Mouse (Mus musculus) lung, postnatal 0 days (tissue): Measurements from ENCODE around the gene Pold2. TPM values are rescaled to one million over a fixed set of nuclear protein-coding genes. Genes with fewer than 3 reads are reported as not detected.
A peak's percentile ranks its signal among the peaks of the same experiment; 100 is the strongest.

Source experiments
- ATAC-seq: fragments of 200-750 bp; cut with Nextera tagmentation; 2 replicates; pipeline ENCODE4 v1.8.0; 2017; ENCODE audit warnings: moderate library complexity
- DNase-seq: peaks from one replicate; pipeline ENCODE4 v3.0.0-alpha.2; 2016; ENCODE audit warnings: low spot score
- H3K27ac ChIP-seq: fragments of 300-500 bp; sonication (generic); 2 replicates; pipeline ENCODE4 v1.5.1; 2014; ENCODE audit warnings: antibody characterized with exemption, mild to moderate bottlenecking, low read length, mixed read lengths
- H3K27me3 ChIP-seq: fragments of 300-500 bp; sonication (generic); replicated peaks from 2 replicates; pipeline ENCODE4 v1.6.1; 2014; ENCODE audit warnings: low read length, mixed read lengths; ENCODE audit not compliant: insufficient read depth
- H3K36me3 ChIP-seq: fragments of 300-500 bp; sonication (generic); 2 replicates; pipeline ENCODE4 v1.6.1; 2014; ENCODE audit warnings: low read length, mixed read lengths; ENCODE audit not compliant: insufficient read depth
- H3K4me1 ChIP-seq: fragments of 300-500 bp; sonication (generic); 2 replicates; pipeline ENCODE4 v1.6.1; 2014; ENCODE audit warnings: antibody characterized with exemption, low read depth, low read length, mixed read lengths; ENCODE audit not compliant: insufficient read depth
- H3K4me2 ChIP-seq: fragments of 300-500 bp; sonication (generic); replicated peaks from 2 replicates; pipeline ENCODE4 v1.6.1; 2014; ENCODE audit warnings: low read depth, mild to moderate bottlenecking, low read length, moderate library complexity, mixed read lengths
- H3K4me3 ChIP-seq: fragments of 300-500 bp; sonication (generic); 2 replicates; pipeline ENCODE4 v1.5.1; 2014; ENCODE audit warnings: low read depth, low read length
- H3K9ac ChIP-seq: fragments of 300-500 bp; sonication (generic); replicated peaks from 2 replicates; pipeline ENCODE4 v1.6.1; 2014; ENCODE audit warnings: low read depth, mild to moderate bottlenecking
- H3K9me3 ChIP-seq: fragments of 300-500 bp; sonication (generic); 2 replicates; pipeline ENCODE4 v1.6.1; 2016; ENCODE audit warnings: low read length, mixed read lengths
- CTCF ChIP-seq: IDR thresholded peaks from 2 replicates; pipeline ENCODE4 v1.5.1; 2016; ENCODE audit warnings: antibody characterized with exemption, mild to moderate bottlenecking
- EP300 ChIP-seq: IDR thresholded peaks from 2 replicates; pipeline ENCODE4 v1.6.1; 2016; ENCODE audit warnings: antibody characterized with exemption, mild to moderate bottlenecking, control low read depth
- WGBS: fragments of 180-500 bp; shearing (Covaris S2); extraction: QIAGEN DNeasy Blood & Tissue Kit; methylation state at CpG from one replicate; pipeline ENCODE4 v1.1.7; 2014; 5-methylcytosine and 5-hydroxymethylcytosine counted together
- polyA plus RNA-seq: library from polyadenylated mRNA; unstranded; fragments of >200 nt; fragmentation: Nextera tagmentation; extraction: Ambion mirVana; gene quantifications from 2 replicates; pipeline ENCODE4 v1.2.1, GENCODE M21; 2015

Gene Pold2
- polyA plus RNA-seq, 1 experiment from 2014 or later: 30.1 TPM

DNA sequence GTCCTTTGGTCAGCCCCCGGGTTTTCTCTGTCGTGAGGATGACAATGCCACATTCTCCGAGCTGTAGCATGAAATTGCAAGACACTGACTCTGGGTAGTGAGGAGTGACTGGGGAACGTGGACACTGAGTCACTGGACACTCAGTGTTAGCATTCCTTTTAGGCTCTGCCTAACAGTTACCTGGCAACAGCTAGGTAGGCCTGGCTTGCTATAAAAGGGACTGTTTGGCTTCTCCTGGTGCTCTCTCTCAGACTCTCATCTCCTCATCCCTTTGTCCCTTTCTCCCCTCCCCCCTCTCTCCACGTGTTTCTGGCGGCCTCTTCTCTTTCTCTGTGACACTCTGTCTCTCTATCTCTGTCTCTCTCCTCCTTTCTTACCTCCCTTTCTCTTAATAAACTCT lies 24.3 kb upstream of the Pold2 start:
- TF ChIP-seq CTCF (no peak), EP300 (no peak)
- Histone ChIP-seq H3K9ac (no peak overlapping the region), H3K27ac (no peak overlapping the region), H3K4me3 (0 out of 2 replicates have a peak overlapping the region, but pooled peaks have one; percentile 17), H3K4me2 (peak overlapping the region; percentile 51), H3K9me3 (no peaks in the 10 kb centered on the region), H3K27me3 (no peaks in the 10 kb centered on the region), H3K4me1 (peaks cover 7% of the 10 kb centered on the region; the same call in 1 of the 2 replicates), H3K36me3 (no peaks in the 10 kb centered on the region)
- ATAC-seq (peak; percentile 30), DNase-seq (peak; percentile 37)
- WGBS: 24% methylated on average over 6 of the region's 6 CpGs

DNA sequence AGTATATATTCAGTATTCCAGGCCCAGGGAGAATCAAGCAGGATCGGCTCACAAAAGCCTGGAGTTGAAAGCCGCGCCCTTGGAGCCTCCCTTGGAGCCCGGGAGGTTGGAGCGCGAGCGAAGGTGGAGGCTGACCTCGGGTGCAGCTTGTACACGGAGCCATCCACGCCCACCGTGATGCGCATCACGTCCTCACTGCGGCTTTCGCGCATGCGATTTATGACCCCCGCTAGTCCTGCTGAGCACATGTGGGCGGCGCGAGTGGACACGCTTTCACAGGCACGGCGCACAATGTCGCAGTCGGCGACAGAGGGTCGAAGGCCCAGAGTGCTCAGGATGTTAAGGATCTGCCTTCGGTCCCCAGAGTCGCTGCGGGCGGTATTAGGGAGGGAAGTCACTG lies 23.9 kb upstream of the Pold2 start:
- Histone ChIP-seq H3K36me3 (no peaks in the 10 kb centered on the region), H3K4me3 (0 out of 2 replicates have a peak overlapping the region, but pooled peaks have one; percentile 17), H3K9ac (no peak overlapping the region; the same call in 1 of the 2 replicates), H3K4me1 (peaks cover 9% of the 10 kb centered on the region; the same call in 1 of the 2 replicates), H3K27me3 (no peaks in the 10 kb centered on the region), H3K27ac (no peak overlapping the region), H3K4me2 (peak overlapping the region; percentile 51), H3K9me3 (no peaks in the 10 kb centered on the region)
- 1% methylated on average over 32 of the region's 32 CpGs for WGBS
- DNase-seq (peak; percentile 65), ATAC-seq (peak; percentile 71)
- TF ChIP-seq CTCF: no peak
- no peak for TF ChIP-seq EP300

DNA sequence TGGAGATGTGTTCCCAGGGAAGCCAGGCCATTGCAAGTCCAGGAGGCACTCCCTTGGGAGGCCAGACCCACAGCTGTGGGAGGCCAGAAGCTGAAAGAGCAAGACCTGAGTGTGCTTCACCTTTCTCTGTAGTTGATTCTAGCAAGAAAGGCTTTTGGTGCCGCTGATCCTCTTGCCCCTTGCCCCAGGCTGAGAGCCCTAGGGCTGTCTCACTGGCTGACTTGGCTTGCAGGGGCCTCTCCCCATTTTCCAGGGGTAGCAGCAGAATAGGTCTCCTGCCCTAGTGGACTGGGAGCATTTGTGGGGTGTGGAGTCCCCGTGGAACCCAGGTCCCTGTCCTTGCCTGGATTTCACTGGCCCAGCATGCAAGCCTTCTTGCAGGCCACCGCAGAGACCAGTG lies 23.2 kb upstream of the Pold2 start:
- peak overlapping the region; percentile 51; the same call in 1 of the 2 replicates for H3K4me2 ChIP-seq
- ATAC-seq: no peak
- no peak overlapping the region for H3K27ac ChIP-seq

DNA sequence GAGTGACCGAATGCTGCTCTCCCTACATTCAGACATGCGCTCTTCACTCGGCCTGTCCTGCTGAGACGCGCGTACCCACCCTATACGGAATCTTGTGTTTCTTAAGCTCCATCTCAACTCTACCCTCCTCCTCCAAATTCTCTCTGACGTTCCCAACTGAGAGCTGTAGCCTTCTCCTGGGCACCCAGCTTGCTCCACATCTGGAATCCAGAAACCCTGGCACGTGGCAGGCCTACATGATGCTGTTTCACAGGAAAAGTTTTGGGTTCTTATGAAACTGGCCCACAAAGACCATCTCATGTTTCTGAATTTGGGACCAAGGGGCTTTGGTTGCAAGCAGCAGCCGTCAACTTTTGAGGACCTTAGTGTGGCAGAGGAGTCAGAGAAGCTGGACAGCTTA lies 21.2 kb upstream of the Pold2 start:
- H3K27me3 ChIP-seq: no peaks in the 10 kb centered on the region
- H3K36me3 ChIP-seq: no peaks in the 10 kb centered on the region
- no peak for DNase-seq
- no peak overlapping the region for H3K4me2 ChIP-seq
- 93% methylated on average over 10 of the region's 10 CpGs for WGBS
- H3K27ac ChIP-seq: no peak overlapping the region
- H3K9ac ChIP-seq: no peak overlapping the region
- no peak for TF ChIP-seq CTCF
- TF ChIP-seq EP300: no peak
- no peaks in the 10 kb centered on the region for H3K9me3 ChIP-seq
- no peak overlapping the region for H3K4me3 ChIP-seq
- no peak for ATAC-seq
- H3K4me1 ChIP-seq: peaks cover 9% of the 10 kb centered on the region; the same call in 1 of the 2 replicates

More for the DNA sequence above, 23.2 kb upstream of the Pold2 start:
- Histone ChIP-seq H3K4me1 (peaks cover 9% of the 10 kb centered on the region; the same call in 1 of the 2 replicates), H3K9ac (no peak overlapping the region), H3K9me3 (no peaks in the 10 kb centered on the region), H3K36me3 (no peaks in the 10 kb centered on the region), H3K27me3 (no peaks in the 10 kb centered on the region), H3K4me3 (no peak overlapping the region)
- WGBS: 28% methylated on average over 3 of the region's 3 CpGs
- TF ChIP-seq CTCF: no peak
- DNase-seq: no peak

DNA sequence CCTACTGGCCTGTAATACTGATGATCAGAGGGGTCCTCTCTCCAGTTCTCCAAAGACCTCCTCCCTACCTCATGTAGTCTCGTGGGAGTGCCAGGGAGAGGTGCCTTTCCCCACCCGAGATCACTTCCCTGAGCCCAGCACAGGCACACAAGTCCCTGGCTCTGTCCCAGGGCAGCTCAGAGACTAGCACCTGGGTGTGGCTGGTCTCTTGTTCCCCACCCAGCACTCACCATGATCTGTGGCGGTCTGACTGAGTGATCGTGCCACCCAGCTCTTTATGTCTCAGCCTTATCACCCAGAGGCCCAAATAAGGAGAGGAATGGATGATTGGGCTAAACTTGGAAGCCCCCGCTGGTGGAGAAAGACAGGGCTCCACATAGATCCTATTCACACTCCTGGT lies 20.4 kb upstream of the Pold2 start, which contains the start of gene Myl7:
TSS of gene Myl7 (minus strand) at position 252 of the 400 bp plus-strand sequence.
- Histone ChIP-seq H3K27ac (no peak within 1 kb of the TSS), H3K4me2 (peak within 1 kb of the TSS; percentile 19; the same call in 1 of the 2 replicates), H3K9ac (no peak within 1 kb of the TSS), H3K9me3 (no peaks in the 10 kb centered on the region), H3K27me3 (no peaks in the 10 kb centered on the region), H3K36me3 (no peaks in the 10 kb centered on the region), H3K4me3 (no peak within 1 kb of the TSS), H3K4me1 (peaks cover 9% of the 10 kb centered on the region; the same call in 1 of the 2 replicates)
- WGBS: 40% methylated on average over 5 of the region's 5 CpGs
- DNase-seq: no peak
- no peak for ATAC-seq
- TF ChIP-seq CTCF (no peak), EP300 (no peak)

DNA sequence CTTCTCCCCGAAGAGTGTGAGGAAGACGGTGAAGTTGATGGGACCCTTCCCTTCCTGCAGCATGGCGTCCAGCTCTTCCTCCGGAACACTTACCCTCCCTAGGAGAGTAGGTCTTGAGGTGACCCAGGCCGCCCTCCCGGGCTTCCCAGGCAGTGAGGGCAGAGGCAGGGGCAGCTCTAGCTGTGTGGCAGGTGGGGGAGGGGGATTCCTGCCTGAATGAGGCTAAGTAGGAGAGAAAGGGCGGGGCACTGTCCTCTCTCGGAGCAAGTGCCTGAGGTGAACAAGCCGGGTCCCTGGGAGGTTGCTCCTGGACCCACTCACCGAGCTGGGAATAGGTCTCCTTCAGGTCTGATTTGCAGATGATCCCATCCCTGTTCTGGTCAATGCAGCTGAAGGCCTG lies 19.7 kb upstream of the Pold2 start:
- peaks cover 9% of the 10 kb centered on the region; the same call in 1 of the 2 replicates for H3K4me1 ChIP-seq
- no peak overlapping the region for H3K9ac ChIP-seq
- no peak for ATAC-seq
- H3K9me3 ChIP-seq: no peaks in the 10 kb centered on the region
- DNase-seq: no peak
- H3K4me2 ChIP-seq: peak overlapping the region; percentile 19; the same call in 1 of the 2 replicates
- no peaks in the 10 kb centered on the region for H3K27me3 ChIP-seq
- no peak overlapping the region for H3K27ac ChIP-seq
- WGBS: 24% methylated on average over 10 of the region's 10 CpGs
- H3K4me3 ChIP-seq: no peak overlapping the region
- no peak for TF ChIP-seq EP300
- TF ChIP-seq CTCF: no peak
- no peaks in the 10 kb centered on the region for H3K36me3 ChIP-seq

DNA sequence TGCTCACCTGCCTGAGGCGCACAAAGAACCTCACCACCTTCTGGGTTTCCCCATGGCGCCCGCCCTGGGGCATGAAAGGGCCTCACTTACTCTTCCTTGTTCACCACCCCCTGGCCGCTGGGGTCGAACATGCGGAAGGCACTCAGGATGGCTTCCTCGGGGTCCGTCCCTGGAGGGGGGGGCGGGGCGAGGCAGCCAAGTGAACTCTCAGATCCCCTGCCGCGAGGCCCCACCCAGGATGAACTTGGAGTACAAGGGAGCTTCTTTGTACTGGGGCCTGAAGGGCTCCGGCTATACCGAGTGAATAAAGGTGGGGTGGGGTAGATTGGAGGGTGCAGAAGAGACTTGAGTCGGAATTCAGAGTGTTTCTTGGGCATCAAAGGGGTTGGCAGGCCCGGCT lies 19.1 kb upstream of the Pold2 start:
- no peak overlapping the region for H3K27ac ChIP-seq
- no peak overlapping the region for H3K4me3 ChIP-seq
- H3K27me3 ChIP-seq: no peaks in the 10 kb centered on the region
- H3K36me3 ChIP-seq: no peaks in the 10 kb centered on the region
- 22% methylated on average over 14 of the region's 16 CpGs for WGBS
- peak; percentile 32 for ATAC-seq
- H3K9ac ChIP-seq: no peak overlapping the region
- no peaks in the 10 kb centered on the region for H3K9me3 ChIP-seq
- peak overlapping the region; percentile 19; the same call in 1 of the 2 replicates for H3K4me2 ChIP-seq
- no peak for TF ChIP-seq EP300
- TF ChIP-seq CTCF: no peak
- DNase-seq: no peak
- H3K4me1 ChIP-seq: peaks cover 9% of the 10 kb centered on the region; the same call in 1 of the 2 replicates
